Mouse (Mus musculus) embryonic facial prominence, embryonic 15.5 days (tissue): ENCODE measurements around the gene Gm31371. TPM values are rescaled to one million over a fixed set of nuclear protein-coding genes. Genes with fewer than 3 reads are reported as not detected.
"Not testable (repeated sequence)": the region's sequence is repeated elsewhere in the genome, so short reads cannot be mapped to it uniquely, and the experiment has no call there.

Experiments
- ATAC-seq: fragments of 200-750 bp; cut with Nextera tagmentation; 2 replicates; pipeline ENCODE4 v1.8.0; 2017; ENCODE audit warnings: low read depth, moderate TSS enrichment; ENCODE audit not compliant: insufficient number of reproducible peaks, low FRiP score, low TSS enrichment
- H3K27ac ChIP-seq: fragments of 300-500 bp; sonication (generic); replicated peaks from 2 replicates; pipeline ENCODE4 v1.5.1; 2015; ENCODE audit warnings: mild to moderate bottlenecking, inconsistent platforms
- H3K27me3 ChIP-seq: fragments of 300-500 bp; sonication (generic); 2 replicates; pipeline ENCODE4 v1.6.1; 2015; ENCODE audit warnings: inconsistent platforms
- H3K36me3 ChIP-seq: fragments of 300-500 bp; sonication (generic); 2 replicates; pipeline ENCODE4 v1.6.1; 2015; ENCODE audit warnings: mild to moderate bottlenecking, inconsistent platforms
- H3K4me1 ChIP-seq: fragments of 300-500 bp; sonication (generic); 2 replicates; pipeline ENCODE4 v1.6.1; 2015; ENCODE audit warnings: inconsistent platforms
- H3K4me2 ChIP-seq: fragments of 300-500 bp; sonication (generic); replicated peaks from 2 replicates; pipeline ENCODE4 v1.6.1; 2015; ENCODE audit warnings: mild to moderate bottlenecking, inconsistent platforms
- H3K4me3 ChIP-seq: fragments of 300-500 bp; sonication (generic); replicated peaks from 2 replicates; pipeline ENCODE4 v1.5.1; 2015; ENCODE audit warnings: mild to moderate bottlenecking, inconsistent platforms
- H3K9ac ChIP-seq: fragments of 300-500 bp; sonication (generic); 2 replicates; pipeline ENCODE4 v1.6.1; 2015; ENCODE audit warnings: inconsistent platforms
- H3K9me3 ChIP-seq: fragments of 300-500 bp; sonication (generic); replicated peaks from 2 replicates; pipeline ENCODE4 v1.6.1; 2016; ENCODE audit warnings: inconsistent platforms
- WGBS: fragments of 180-500 bp; shearing (Covaris S2); methylation state at CpG from one replicate; pipeline ENCODE4 v1.1.7; 2015; 5-methylcytosine and 5-hydroxymethylcytosine counted together
- polyA plus RNA-seq: library from polyadenylated mRNA; unstranded; fragments of >200 nt; fragmentation: Nextera tagmentation; extraction: Ambion mirVana; gene quantifications from 2 replicates; pipeline ENCODE4 v1.2.1, GENCODE M21; 2015

Gene Gm31371
- not detected in 2 replicates for polyA plus RNA-seq

DNA sequence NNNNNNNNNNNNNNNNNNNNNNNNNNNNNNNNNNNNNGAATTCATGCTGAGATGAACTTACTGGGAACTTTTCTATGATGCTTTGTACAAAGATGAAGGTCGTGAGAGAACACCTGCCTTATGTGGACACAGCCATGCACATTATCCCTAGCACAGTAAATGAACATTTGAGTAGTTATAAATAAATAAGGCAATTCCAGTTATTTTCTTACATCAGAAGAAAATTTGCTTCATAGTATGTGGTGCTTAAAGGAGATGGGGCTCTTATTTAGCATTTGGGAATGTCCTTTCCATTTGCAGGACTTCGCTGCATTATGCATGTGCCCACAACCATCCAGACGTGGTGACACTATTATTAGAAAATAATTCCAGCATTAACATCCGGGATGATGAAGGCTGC is at the start of gene Gm31371:
Gm31371 (plus strand) TSS at position 301 of the 400 bp plus-strand sequence.
- H3K27me3 ChIP-seq, ATAC-seq, H3K4me2 ChIP-seq, H3K36me3 ChIP-seq, H3K9me3 ChIP-seq, H3K9ac ChIP-seq, H3K4me3 ChIP-seq, H3K4me1 ChIP-seq, H3K27ac ChIP-seq: not testable (repeated sequence)
- 65% methylated on average over 3 of the region's 4 CpGs for WGBS

DNA sequence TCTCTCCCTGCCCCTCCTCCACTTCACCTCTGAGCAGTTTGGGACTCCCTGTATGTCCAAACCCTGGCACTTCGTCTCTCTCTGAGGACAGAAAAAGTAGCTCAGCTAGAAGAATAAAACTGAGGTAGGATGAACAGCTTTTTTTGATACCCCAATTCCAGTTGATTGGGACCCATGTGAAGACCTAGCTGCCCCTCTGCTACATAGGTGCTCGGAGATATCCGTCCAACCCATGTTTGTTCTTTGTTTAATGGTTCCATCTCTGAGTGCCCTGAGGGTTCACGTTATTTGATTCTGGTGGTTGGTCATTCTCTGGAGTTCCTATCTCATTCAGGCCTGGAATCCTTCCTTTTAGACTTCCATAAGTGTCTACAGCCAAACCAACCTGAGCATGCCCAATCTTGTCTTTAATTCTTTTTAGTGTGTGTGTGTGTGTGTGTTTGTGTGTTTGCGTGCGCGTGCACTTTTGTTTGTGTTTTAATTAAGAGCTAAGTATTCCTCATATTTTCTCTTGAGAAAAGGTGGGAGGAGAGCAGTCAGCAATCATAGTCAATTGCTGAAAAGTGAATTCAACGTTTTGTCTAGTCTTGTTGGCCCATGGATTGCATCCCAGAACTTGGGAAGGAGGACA is 3.3 kb downstream of the Gm31371 start:
- not testable (repeated sequence) for ATAC-seq, H3K4me1 ChIP-seq, H3K4me3 ChIP-seq, H3K36me3 ChIP-seq, H3K27me3 ChIP-seq, H3K9ac ChIP-seq, H3K9me3 ChIP-seq, H3K4me2 ChIP-seq, H3K27ac ChIP-seq
- WGBS, result 85% methylated on average over 7 of the region's 8 CpGs

DNA sequence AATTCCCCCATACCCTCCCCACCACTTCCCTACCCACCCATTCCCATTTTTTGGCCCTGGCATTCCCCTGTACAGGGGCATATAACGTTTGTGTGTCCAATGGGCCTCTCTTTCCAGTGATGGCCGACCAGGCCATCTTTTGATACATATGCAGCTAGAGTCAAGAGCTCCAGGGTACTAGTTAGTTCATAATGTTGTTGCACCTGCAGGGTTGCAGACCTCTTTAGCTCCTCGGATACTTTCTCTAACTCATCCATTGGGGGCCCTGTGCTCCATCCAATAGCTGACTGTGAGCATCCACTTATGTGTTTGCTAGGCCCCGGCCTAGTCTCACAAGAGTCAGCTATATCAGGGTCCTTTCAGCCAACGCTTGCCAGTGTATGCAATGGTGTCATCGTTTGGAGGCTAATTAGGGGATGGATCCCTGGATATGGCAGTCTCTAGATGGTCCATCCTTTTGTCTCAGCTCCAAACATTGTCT is 5.7 kb downstream of the Gm31371 start:
- WGBS, result 80% methylated on average over 4 of the region's 6 CpGs
- not testable (repeated sequence) for H3K36me3 ChIP-seq, H3K4me3 ChIP-seq, H3K4me2 ChIP-seq, H3K9me3 ChIP-seq, H3K4me1 ChIP-seq, H3K27me3 ChIP-seq, H3K9ac ChIP-seq, H3K27ac ChIP-seq, ATAC-seq

DNA sequence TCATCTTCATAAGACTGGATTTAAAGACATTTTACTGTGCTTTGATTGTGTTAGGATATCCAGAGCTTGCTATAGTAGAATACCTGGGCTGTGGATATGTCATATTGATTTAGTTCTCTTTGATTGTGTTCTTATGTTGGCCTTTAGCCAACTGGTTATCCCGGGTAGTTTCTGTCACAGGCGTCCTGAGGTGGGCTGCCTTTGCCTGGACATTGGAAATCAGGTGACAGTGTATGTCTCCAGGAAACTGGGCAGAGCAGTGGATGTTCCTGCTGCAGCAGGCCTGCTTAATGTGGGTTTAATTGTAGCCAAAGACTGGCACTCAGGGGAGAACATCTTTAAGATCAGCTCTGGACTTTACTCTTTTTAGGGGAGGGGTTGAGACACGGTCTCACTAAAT is 15.9 kb downstream of the Gm31371 start:
- not testable (repeated sequence) for H3K4me3 ChIP-seq, H3K27me3 ChIP-seq, H3K9ac ChIP-seq, H3K4me1 ChIP-seq, H3K36me3 ChIP-seq, H3K9me3 ChIP-seq, H3K4me2 ChIP-seq, ATAC-seq, H3K27ac ChIP-seq
- 83% methylated on average over 2 of the region's 3 CpGs for WGBS

DNA sequence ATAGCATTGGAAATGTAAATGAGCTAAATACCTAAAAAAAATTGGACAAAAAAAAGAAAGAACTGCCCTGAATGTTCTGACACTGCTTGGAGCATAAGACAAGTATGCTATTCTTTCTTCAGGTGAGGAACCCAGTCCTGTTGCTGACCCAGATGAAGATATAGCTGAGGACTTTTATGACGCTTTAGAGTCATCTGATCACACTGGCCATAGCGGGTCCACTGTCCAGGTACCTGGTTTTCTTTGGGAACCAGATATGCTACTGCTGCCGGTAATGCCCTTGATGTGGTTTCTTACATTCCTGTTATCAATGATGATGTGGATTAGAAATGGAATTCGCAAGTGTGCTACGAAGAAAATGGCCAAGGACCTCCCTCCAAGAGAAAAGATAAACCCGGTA is 31.1 kb downstream of the Gm31371 start:
- H3K4me3 ChIP-seq, H3K4me2 ChIP-seq, H3K9me3 ChIP-seq, ATAC-seq, H3K36me3 ChIP-seq, H3K27me3 ChIP-seq, H3K9ac ChIP-seq, H3K27ac ChIP-seq, H3K4me1 ChIP-seq: not testable (repeated sequence)
- 90% methylated on average over 1 of the region's 6 CpGs for WGBS

DNA sequence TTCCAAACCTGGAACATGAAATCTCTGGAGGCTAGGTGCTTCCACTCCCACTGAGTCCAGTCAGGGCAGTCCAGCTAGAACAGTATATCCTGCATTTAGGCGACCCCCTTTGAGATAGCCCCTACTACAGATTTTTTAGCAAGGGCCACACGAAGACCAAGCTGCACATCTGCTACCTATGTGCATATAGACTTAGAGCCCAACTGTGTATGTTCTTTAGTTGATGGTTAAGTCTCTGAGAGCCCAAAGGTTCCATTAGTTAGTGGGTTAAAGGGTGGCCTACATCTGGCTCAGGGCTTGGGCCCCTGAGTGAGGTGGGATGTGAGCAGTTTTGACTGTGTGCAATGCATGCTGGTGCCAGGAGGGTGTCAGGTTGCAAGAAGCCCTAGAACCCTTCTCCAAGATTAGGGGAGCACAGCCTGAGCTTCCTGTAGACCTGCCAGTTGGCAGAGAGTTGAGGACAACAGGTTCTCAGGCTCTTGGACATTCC is 32.4 kb downstream of the Gm31371 start:
- not testable (repeated sequence) for H3K4me3 ChIP-seq, H3K9me3 ChIP-seq, H3K27ac ChIP-seq, H3K27me3 ChIP-seq, H3K4me2 ChIP-seq, H3K4me1 ChIP-seq, H3K36me3 ChIP-seq, H3K9ac ChIP-seq, ATAC-seq
- WGBS, result 66% methylated on average over 2 of the region's 2 CpGs

DNA sequence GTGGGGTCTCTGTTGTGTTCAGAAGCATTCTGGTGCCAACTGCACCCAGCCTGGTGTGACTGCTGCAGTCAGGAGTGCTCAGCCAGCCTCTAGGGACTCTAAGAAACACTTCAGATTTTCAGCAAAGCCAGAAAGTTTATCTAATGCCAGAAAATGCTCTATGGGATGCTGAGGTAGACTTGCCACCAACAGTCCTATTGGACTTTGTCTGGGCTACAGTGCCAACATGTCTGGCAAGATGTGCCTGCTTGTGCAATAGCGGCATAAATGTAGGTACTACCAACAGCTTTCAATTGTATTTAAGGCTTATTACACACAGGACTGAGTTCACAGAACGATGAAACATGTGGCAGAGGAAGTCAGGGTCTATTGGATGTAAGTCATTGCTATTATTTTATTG is 57.7 kb downstream of the Gm31371 start:
- no peak overlapping the region for H3K4me2 ChIP-seq
- H3K9ac ChIP-seq, result no peak overlapping the region
- no peak overlapping the region for H3K27ac ChIP-seq
- H3K4me1 ChIP-seq, result no peaks in the 10 kb centered on the region
- H3K27me3 ChIP-seq, result no peaks in the 10 kb centered on the region
- H3K36me3 ChIP-seq, result no peaks in the 10 kb centered on the region
- 0 out of 2 replicates have a peak, but pooled peaks cover 3% of the 10 kb centered on the region for H3K9me3 ChIP-seq
- H3K4me3 ChIP-seq, result no peak overlapping the region
- WGBS, result 75% methylated on average over 2 of the region's 2 CpGs
- ATAC-seq, result no peak

DNA sequence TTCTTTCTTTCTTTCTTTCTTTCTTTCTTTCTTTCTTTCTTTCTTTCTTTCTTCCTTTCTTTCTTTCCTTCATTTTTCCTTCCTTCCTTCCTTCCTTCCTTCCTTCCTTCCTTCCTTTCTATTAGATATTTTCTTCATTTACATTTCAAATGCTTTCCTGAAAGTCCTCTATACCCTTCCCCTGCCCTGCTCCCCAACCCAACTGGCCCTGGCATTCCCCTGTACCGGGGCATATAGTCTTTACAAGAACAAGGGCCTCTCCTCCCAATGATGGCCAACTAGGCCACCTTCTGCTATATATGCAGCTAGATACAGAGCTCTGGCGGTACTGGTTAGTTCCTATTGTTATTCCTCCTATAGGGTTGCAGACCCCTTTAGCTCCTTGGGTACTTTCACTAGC is 60.6 kb downstream of the Gm31371 start:
- H3K9ac ChIP-seq, ATAC-seq, H3K27me3 ChIP-seq, H3K4me3 ChIP-seq, H3K27ac ChIP-seq, H3K36me3 ChIP-seq, H3K4me1 ChIP-seq, H3K4me2 ChIP-seq, H3K9me3 ChIP-seq: not testable (repeated sequence)
- WGBS, result 65% methylated on average over 2 of the region's 2 CpGs

DNA sequence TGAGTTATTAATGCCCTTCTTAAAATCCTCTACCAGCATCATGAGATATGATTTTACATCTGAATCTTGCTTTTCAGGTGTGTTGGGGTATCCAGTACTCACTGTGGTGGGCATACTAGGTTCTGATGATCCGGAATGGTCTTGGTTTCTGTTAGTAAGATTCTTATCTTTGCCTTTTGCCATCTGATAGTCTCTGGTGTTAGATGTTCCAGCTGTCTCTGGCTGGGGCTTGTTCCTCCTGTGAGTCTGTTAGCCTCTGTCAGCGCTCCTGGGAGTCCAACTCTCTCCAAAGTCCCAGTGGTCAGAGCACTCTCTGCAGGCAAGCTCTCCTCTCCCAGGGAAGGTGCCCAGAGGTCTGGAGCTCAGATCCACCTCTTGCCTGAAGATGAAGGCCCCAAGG is 65.0 kb downstream of the Gm31371 start:
- ATAC-seq, H3K4me2 ChIP-seq, H3K36me3 ChIP-seq, H3K27ac ChIP-seq, H3K9me3 ChIP-seq, H3K4me3 ChIP-seq, H3K27me3 ChIP-seq, H3K9ac ChIP-seq, H3K4me1 ChIP-seq: not testable (repeated sequence)
- 54% methylated on average over 2 of the region's 2 CpGs for WGBS

DNA sequence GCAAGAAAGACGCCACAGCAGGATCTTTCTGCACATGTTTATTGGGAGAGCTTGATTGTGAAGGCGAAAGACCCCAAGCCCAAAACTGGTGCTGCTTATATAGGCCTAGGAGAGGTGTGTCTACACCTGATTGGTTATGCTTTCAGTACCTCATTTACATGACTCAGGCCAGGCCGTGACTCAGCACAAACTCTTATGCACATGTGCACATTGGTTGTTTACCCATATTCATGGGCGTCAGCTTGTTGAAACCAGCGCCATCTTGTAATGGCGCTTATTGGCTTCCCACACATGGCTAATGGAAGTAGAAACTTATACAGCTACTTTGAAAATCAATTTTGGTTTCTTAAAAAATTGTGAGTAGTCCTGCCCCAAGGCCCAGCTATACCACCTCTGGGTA is 72.0 kb downstream of the Gm31371 start:
- not testable (repeated sequence) for H3K4me1 ChIP-seq, ATAC-seq, H3K27ac ChIP-seq, H3K9me3 ChIP-seq, H3K4me3 ChIP-seq, H3K36me3 ChIP-seq, H3K27me3 ChIP-seq, H3K4me2 ChIP-seq, H3K9ac ChIP-seq
- WGBS, result 88% methylated on average over 6 of the region's 6 CpGs
